Mouse (Mus musculus): Measurements from ENCODE around the gene Naa80. TPM values are rescaled to one million over a fixed set of nuclear protein-coding genes. Genes with fewer than 3 reads are reported as not detected.
A peak's percentile ranks its signal among the peaks of the same experiment; 100 is the strongest.
"Not testable (repeated sequence)": the region's sequence is repeated elsewhere in the genome, so short reads cannot be mapped to it uniquely, and the experiment has no call there.

Naa80 gene
- polyA plus RNA-seq, 1 experiment from 2014 or later: 11.1 TPM

DNA sequence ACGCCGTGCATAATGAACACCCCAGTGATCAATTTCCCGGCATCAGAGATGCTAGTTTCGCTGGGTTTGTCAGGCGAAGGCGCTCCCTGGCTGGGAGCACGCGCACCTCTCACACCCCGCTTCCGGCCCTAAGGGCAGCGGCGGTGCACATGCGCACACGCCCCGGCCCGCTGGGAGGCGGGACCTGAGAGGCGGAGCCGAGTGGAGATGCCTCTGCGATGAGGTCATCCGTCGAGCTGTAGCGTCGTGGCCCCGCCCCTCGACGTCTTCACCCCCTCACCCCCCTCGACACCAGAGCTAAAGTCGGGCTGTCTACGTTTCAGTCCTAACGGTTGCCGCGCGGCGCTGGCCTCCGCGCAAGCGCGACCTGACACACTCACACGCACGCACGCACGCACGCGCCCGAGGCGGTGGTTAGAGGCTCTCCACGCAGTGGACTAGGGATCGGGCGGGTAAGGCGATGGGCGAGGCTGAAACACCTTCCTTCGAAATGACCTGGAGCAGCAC is 24.3 kb upstream of the Naa80 start:
- peak; percentile 100 for DNase-seq (ENCODE audit: low spot score, missing footprints)
- H3K4me2 ChIP-seq: peak overlapping the region; percentile 93
- H3K4me1 ChIP-seq (ENCODE audit: control insufficient read depth, insufficient read depth, low read length): peaks cover 27% of the 10 kb centered on the region
- peak; percentile 92 for ATAC-seq (ENCODE audit: low FRiP score)
- H3K27me3 ChIP-seq (ENCODE audit: control insufficient read depth, insufficient read depth, low read length): peaks cover 28% of the 10 kb centered on the region
- peaks cover 7% of the 10 kb centered on the region for H3K36me3 ChIP-seq (ENCODE audit: control insufficient read depth, insufficient read depth, low read length)
- peak overlapping the region; percentile 61 for H3K4me3 ChIP-seq (ENCODE audit: low read depth, low read length)
- peak overlapping the region; percentile 84 for H3K9ac ChIP-seq (ENCODE audit: low read length)
- WGBS: under 1% methylated on average over 52 of the region's 53 CpGs
- peak overlapping the region; percentile 78 for H3K27ac ChIP-seq (ENCODE audit: low read depth, low read length)
- H3K9me3 ChIP-seq (ENCODE audit: control insufficient read depth, low read length): no peaks in the 10 kb centered on the region

DNA sequence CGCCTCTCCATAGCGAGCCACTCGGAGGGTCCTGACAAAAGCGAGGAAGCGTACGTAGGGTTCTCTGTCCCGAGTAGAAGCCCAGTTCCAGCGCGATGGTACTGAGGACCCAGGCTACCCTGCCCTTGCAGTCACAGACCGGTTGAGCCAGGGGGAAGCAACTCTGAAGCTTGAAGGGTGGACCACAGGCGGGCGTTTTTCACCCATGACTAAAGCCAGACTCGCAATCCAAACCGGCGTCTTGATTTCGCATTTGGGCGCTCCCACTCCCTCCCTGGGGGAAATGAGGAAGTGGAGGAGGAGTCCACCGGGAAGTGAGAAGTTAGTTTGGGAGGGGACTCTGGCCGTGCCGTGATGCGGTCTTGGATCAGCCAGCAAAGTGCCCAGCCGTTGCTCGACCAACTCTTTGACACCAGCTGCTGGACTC is 23.6 kb upstream of the Naa80 start:
- peaks cover 11% of the 10 kb centered on the region for H3K36me3 ChIP-seq (ENCODE audit: control insufficient read depth, insufficient read depth, low read length)
- peak overlapping the region; percentile 93 for H3K4me2 ChIP-seq
- no peaks in the 10 kb centered on the region for H3K9me3 ChIP-seq (ENCODE audit: control insufficient read depth, low read length)
- H3K4me1 ChIP-seq (ENCODE audit: control insufficient read depth, insufficient read depth, low read length): peaks cover 27% of the 10 kb centered on the region
- peak overlapping the region; percentile 84 for H3K9ac ChIP-seq (ENCODE audit: low read length)
- DNase-seq (ENCODE audit: low spot score, missing footprints) (peak; percentile 92), ATAC-seq (ENCODE audit: low FRiP score) (no peak; the same call in 1 of the 2 replicates)
- WGBS: 0% methylated on average over 22 of the region's 23 CpGs
- H3K27ac ChIP-seq (ENCODE audit: low read depth, low read length): peak overlapping the region; percentile 78
- peaks cover 28% of the 10 kb centered on the region for H3K27me3 ChIP-seq (ENCODE audit: control insufficient read depth, insufficient read depth, low read length)
- peak overlapping the region; percentile 61 for H3K4me3 ChIP-seq (ENCODE audit: low read depth, low read length)

DNA sequence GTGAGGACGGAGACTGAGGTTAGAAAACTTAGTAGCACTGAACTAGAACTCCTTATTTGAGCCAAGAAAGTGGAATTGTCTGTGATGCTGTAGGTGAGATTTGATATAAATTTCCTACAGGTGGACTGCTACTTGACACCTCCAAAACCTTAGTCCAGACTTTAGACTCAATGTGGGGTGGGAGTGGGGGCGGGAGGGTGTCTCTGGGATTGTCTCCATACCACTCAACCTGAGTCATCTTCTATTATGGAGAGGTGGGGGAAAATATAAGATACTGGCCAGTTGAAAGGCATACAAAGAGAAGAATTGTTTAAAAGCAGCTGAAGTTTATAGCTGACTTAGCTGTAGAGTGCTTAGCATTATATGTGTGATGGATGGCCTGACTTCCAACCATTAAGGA is 23.0 kb upstream of the Naa80 start:
- Histone ChIP-seq H3K4me1 (ENCODE audit: control insufficient read depth, insufficient read depth, low read length) (peaks cover 27% of the 10 kb centered on the region), H3K4me2 (peak overlapping the region; percentile 93), H3K9me3 (ENCODE audit: control insufficient read depth, low read length) (no peaks in the 10 kb centered on the region), H3K4me3 (ENCODE audit: low read depth, low read length) (peak overlapping the region; percentile 61), H3K27me3 (ENCODE audit: control insufficient read depth, insufficient read depth, low read length) (peaks cover 21% of the 10 kb centered on the region), H3K9ac (ENCODE audit: low read length) (peak overlapping the region; percentile 84), H3K36me3 (ENCODE audit: control insufficient read depth, insufficient read depth, low read length) (peaks cover 11% of the 10 kb centered on the region), H3K27ac (ENCODE audit: low read depth, low read length) (no peak overlapping the region)
- ATAC-seq (ENCODE audit: low FRiP score): no peak
- no peak for DNase-seq (ENCODE audit: low spot score, missing footprints)
- WGBS: 48% methylated on average over 2 of the region's 2 CpGs

DNA sequence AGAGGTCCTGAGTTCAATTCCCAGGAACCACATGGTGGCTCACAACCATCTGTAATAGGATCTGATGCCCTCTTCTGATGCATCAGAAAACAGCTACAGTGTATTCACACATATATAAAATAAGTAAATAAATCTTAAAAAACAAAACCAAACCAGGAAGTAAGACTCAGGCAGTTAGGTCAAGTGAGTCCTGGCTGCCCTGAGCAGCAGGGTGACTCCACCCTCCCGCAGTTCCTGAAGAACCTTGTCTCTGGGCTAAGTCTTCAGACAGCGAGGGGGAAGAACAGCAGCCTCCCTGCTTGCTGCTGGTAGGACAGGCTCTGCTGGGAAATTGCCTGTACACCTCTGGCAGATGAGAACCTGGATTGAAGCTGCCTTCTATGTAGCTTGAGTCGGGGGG is 22.3 kb upstream of the Naa80 start:
- no peak for DNase-seq (ENCODE audit: low spot score, missing footprints)
- Histone ChIP-seq H3K4me3 (ENCODE audit: low read depth, low read length) (no peak overlapping the region), H3K4me2 (peak overlapping the region; percentile 93), H3K27ac (ENCODE audit: low read depth, low read length) (no peak overlapping the region), H3K36me3 (ENCODE audit: control insufficient read depth, insufficient read depth, low read length) (peaks cover 11% of the 10 kb centered on the region), H3K9me3 (ENCODE audit: control insufficient read depth, low read length) (no peaks in the 10 kb centered on the region), H3K4me1 (ENCODE audit: control insufficient read depth, insufficient read depth, low read length) (peaks cover 23% of the 10 kb centered on the region), H3K27me3 (ENCODE audit: control insufficient read depth, insufficient read depth, low read length) (peaks cover 15% of the 10 kb centered on the region), H3K9ac (ENCODE audit: low read length) (peak overlapping the region; percentile 84; the same call in 1 of the 2 replicates)
- no peak for ATAC-seq (ENCODE audit: low FRiP score)
- WGBS: 75% methylated on average over 3 of the region's 3 CpGs

DNA sequence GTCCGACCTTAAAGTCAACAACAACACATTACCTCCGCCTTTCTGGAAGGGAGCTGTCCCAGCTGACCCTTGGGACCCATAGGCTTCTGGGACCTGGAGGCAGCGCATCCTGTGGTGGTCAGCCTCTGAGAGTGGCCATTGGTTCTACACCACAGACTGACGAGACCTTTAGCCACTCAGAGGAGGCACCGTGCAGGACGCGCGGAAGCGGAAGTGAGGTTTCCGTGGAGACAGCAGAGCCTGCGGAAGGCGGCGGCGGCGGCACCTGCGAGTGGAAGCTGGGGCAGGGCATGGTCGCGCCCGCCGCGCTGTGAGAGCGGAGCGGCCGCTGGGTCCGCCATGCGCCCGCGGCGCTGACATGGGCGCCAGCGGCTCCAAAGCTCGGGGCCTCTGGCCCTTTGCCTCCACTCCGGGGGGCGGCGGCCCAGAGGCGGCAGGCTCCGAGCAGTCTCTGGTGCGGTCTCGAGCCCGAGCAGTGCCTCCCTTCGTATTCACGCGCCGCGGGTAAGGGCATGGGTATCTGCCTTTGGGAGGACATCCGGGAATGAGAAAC is 15.6 kb upstream of the Naa80 start, which contains the start of gene Tusc2:
Tusc2 (plus strand) TSS at position 227 of the 553 bp plus-strand sequence.
- peak within 1 kb of the TSS; percentile 87 for H3K9ac ChIP-seq (ENCODE audit: low read length)
- ATAC-seq (ENCODE audit: low FRiP score) (peak; percentile 95), DNase-seq (ENCODE audit: low spot score, missing footprints) (peak; percentile 97)
- no peaks in the 10 kb centered on the region for H3K9me3 ChIP-seq (ENCODE audit: control insufficient read depth, low read length)
- peaks cover 12% of the 10 kb centered on the region for H3K36me3 ChIP-seq (ENCODE audit: control insufficient read depth, insufficient read depth, low read length)
- H3K4me3 ChIP-seq (ENCODE audit: low read depth, low read length): peak within 1 kb of the TSS; percentile 94
- peak within 1 kb of the TSS; percentile 90 for H3K4me2 ChIP-seq
- no peaks in the 10 kb centered on the region for H3K27me3 ChIP-seq (ENCODE audit: control insufficient read depth, insufficient read depth, low read length)
- H3K27ac ChIP-seq (ENCODE audit: low read depth, low read length): no peak within 1 kb of the TSS
- peaks cover 25% of the 10 kb centered on the region for H3K4me1 ChIP-seq (ENCODE audit: control insufficient read depth, insufficient read depth, low read length)
- WGBS: under 1% methylated on average over 45 of the region's 46 CpGs

DNA sequence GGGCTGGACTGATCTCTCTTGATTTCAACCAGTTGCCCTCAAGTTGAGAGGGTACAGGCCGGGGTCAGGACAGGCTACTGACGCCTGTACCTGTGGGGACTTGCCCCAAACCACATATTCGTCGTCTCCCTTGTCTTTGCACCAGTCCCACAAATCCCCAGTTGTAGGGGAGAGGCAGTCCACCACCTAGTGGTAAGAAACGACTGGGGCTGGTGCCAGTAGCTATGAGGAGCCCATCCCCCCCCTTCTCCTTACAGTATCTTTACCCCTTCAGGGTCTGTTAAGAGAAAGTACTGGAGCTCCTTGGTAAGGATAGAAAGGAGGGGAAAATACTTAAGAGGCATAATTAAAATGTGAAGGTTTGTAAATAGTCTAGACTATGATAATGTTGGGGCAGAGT is 13.1 kb upstream of the Naa80 start:
- not testable (repeated sequence) for H3K9me3 ChIP-seq (ENCODE audit: control insufficient read depth, low read length); H3K36me3 ChIP-seq (ENCODE audit: control insufficient read depth, insufficient read depth, low read length); H3K4me3 ChIP-seq (ENCODE audit: low read depth, low read length); ATAC-seq (ENCODE audit: low FRiP score); DNase-seq (ENCODE audit: low spot score, missing footprints); H3K4me2 ChIP-seq; H3K27me3 ChIP-seq (ENCODE audit: control insufficient read depth, insufficient read depth, low read length); H3K27ac ChIP-seq (ENCODE audit: low read depth, low read length); H3K9ac ChIP-seq (ENCODE audit: low read length)
- 45% methylated on average over 5 of the region's 5 CpGs for WGBS
- peaks cover 34% of the 10 kb centered on the region for H3K4me1 ChIP-seq (ENCODE audit: control insufficient read depth, insufficient read depth, low read length)

DNA sequence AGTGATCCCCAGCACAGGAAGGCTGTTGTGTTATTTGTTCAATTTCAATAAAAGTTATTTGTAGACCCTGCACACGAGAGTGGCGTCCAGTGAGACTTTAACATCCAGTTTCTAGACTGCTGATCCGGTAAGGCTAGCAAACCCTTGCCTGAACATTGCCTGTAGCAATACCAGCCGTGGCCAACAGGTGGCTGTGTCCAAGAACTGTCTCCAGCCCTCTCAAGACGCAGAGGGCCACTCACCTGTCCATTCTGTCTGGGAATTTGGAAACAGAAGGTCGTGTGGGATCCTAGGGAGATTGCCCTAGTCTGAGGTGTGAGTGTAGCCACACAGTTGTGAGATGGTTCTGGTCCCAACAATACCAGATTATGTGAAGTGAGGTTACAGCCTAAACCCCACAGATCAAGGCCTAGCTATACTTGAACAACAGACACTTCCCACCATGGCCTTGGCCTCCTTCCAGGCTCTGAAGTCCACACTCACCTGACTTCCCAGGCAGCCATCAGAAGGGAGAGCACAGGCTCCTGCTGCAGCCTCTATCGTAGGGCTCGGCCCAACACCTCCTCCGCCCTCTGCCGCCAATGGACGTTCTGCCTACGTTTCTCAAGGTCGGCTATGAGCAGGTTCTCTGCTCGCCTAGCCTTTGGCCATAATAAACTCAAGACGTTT is 12.5 kb upstream of the Naa80 start:
- Histone ChIP-seq H3K9me3 (ENCODE audit: control insufficient read depth, low read length) (no peaks in the 10 kb centered on the region), H3K27ac (ENCODE audit: low read depth, low read length) (no peak overlapping the region; the same call in 1 of the 2 replicates), H3K4me2 (no peak overlapping the region), H3K36me3 (ENCODE audit: control insufficient read depth, insufficient read depth, low read length) (peaks cover 3% of the 10 kb centered on the region), H3K27me3 (ENCODE audit: control insufficient read depth, insufficient read depth, low read length) (no peaks in the 10 kb centered on the region), H3K4me3 (ENCODE audit: low read depth, low read length) (no peak overlapping the region), H3K4me1 (ENCODE audit: control insufficient read depth, insufficient read depth, low read length) (peaks cover 37% of the 10 kb centered on the region), H3K9ac (ENCODE audit: low read length) (no peak overlapping the region)
- DNase-seq (ENCODE audit: low spot score, missing footprints) (peak; percentile 98), ATAC-seq (ENCODE audit: low FRiP score) (no peak)
- 62% methylated on average over 15 of the region's 15 CpGs for WGBS

DNA sequence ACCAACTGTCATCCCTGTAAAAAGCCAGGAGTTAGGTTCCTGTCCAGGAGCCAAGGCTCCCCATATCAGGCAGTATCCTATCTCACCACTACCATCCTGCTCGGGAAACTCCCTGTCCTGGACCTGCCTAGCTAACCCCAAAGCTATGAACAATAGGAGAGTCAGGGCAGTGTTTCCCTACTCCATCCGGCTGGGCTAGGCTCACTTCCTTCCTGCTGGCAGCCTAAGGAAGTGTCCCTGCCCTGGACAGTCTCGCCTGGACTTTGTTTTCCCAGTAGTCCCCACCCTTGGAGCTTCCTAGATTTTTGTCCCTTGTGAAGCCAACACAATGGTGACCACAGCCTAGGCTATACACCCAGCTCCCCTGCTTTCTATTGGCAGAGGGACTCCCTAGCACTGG is 11.8 kb upstream of the Naa80 start:
- Histone ChIP-seq H3K9ac (ENCODE audit: low read length) (no peak overlapping the region), H3K27ac (ENCODE audit: low read depth, low read length) (no peak overlapping the region), H3K4me1 (ENCODE audit: control insufficient read depth, insufficient read depth, low read length) (peaks cover 43% of the 10 kb centered on the region), H3K4me3 (ENCODE audit: low read depth, low read length) (no peak overlapping the region), H3K4me2 (no peak overlapping the region), H3K36me3 (ENCODE audit: control insufficient read depth, insufficient read depth, low read length) (peaks cover 8% of the 10 kb centered on the region), H3K27me3 (ENCODE audit: control insufficient read depth, insufficient read depth, low read length) (no peaks in the 10 kb centered on the region), H3K9me3 (ENCODE audit: control insufficient read depth, low read length) (no peaks in the 10 kb centered on the region)
- 72% methylated on average over 3 of the region's 3 CpGs for WGBS
- ATAC-seq (ENCODE audit: low FRiP score) (no peak), DNase-seq (ENCODE audit: low spot score, missing footprints) (no peak)

DNA sequence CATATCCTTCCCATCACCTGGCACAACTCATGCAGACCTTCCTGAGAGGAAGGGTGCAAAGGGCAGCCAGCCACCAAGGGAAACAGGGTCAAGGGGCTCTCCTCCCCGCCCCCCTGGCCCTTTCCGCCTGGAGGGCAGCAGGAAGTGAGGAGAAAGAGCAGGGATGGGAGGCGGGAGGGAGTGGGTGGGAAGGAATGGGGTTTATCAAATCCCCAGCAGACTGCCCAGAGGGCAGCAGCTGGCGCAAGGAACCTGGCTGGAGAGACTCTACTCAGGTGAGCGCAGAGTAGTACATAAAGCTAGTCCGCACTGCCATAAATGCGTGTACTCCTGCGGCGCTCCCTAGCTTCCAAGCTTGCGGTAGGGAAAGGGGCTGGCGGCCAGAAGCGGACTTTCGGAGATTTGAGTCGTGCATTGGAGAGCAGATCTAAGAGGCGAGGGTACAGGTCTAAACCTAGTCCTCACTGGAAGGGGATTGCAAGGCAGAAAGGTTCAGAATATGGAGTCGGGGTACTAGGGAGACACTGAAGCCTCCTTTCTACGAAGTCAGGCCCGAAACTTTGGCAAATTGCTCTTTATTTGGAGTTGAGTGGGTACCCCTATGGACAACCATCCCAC is 10.9 kb upstream of the Naa80 start, which contains the start of gene Hyal2:
Hyal2 (plus strand) TSS at position 244 of the 618 bp plus-strand sequence.
- no peaks in the 10 kb centered on the region for H3K9me3 ChIP-seq (ENCODE audit: control insufficient read depth, low read length)
- H3K27me3 ChIP-seq (ENCODE audit: control insufficient read depth, insufficient read depth, low read length): no peaks in the 10 kb centered on the region
- peak within 1 kb of the TSS; percentile 88 for H3K4me3 ChIP-seq (ENCODE audit: low read depth, low read length)
- peak within 1 kb of the TSS; percentile 95 for H3K9ac ChIP-seq (ENCODE audit: low read length)
- DNase-seq (ENCODE audit: low spot score, missing footprints) (no peak), ATAC-seq (ENCODE audit: low FRiP score) (no peak)
- peak within 1 kb of the TSS; percentile 60 for H3K4me2 ChIP-seq
- peak within 1 kb of the TSS; percentile 82 for H3K27ac ChIP-seq (ENCODE audit: low read depth, low read length)
- 5% methylated on average over 18 of the region's 18 CpGs for WGBS
- H3K36me3 ChIP-seq (ENCODE audit: control insufficient read depth, insufficient read depth, low read length): peaks cover 17% of the 10 kb centered on the region
- H3K4me1 ChIP-seq (ENCODE audit: control insufficient read depth, insufficient read depth, low read length): peaks cover 40% of the 10 kb centered on the region
